Mouse (Mus musculus): ENCODE results near the gene Ezr.
"Not testable (repeated sequence)": the region's sequence is repeated elsewhere in the genome, so short reads cannot be mapped to it uniquely, and the experiment has no call there.

- TF ChIP-seq TAL1, GATA1 (IDR thresholded peaks at IDR 0.05; ENCODE audit: low read length): not testable (repeated sequence)
Measured at GRCm38 (mm10) chr17:6689344-6689743, 93.2 kb downstream of the Ezr start.
